25 mouse cellular contexts compared by ENCODE assay signal in genomic region chr6:54941149-54941548, GRCm38 (mm10).
"Had no signal": no experiment of that assay in that cellular context is flagged by ENCODE, and none has a peak within 500 bp of the region (broad histone marks: within the 10 kb centered on the region; RNA-seq: fewer than 3 reads in every experiment).

No protein-coding gene starts in this region.

- H3K4me2 ChIP-seq: heart, embryonic 12.5 days; hindbrain, embryonic 13.5 days; hindbrain, embryonic 15.5 days; kidney, embryonic 15.5 days; limb, embryonic 13.5 days; limb, embryonic 15.5 days; liver, embryonic 12.5 days had no signal

- ATAC-seq: hindbrain, postnatal 0 days; intestine, embryonic 16.5 days; liver, embryonic 12.5 days had no signal

- H3K9ac ChIP-seq: heart, embryonic 12.5 days; hindbrain, embryonic 13.5 days; hindbrain, embryonic 15.5 days; kidney, embryonic 15.5 days; limb, embryonic 13.5 days; limb, embryonic 15.5 days; liver, embryonic 12.5 days had no signal

- H3K9me3 ChIP-seq: heart, embryonic 10.5 days; heart, embryonic 12.5 days; hindbrain, embryonic 10.5 days; hindbrain, embryonic 13.5 days; hindbrain, embryonic 15.5 days; kidney, embryonic 15.5 days; limb, embryonic 13.5 days; limb, embryonic 15.5 days; liver, embryonic 12.5 days had no signal

- H3K36me3 ChIP-seq: heart, embryonic 10.5 days; heart, embryonic 12.5 days; hindbrain, embryonic 10.5 days; hindbrain, embryonic 13.5 days; hindbrain, embryonic 15.5 days; kidney, embryonic 15.5 days; liver, embryonic 12.5 days had no signal

- DNase-seq: gastrocnemius, postnatal 14 days; gastrocnemius, postnatal 36 days; heart, adult 18-20 months; heart, postnatal 10 days; heart, postnatal 4 days; kidney, adult 11 months; kidney, adult 2 months; kidney, adult 9 months; kidney, postnatal 14 days; kidney, postnatal 36 days; layer of hippocampus, adult 9-11 months; layer of hippocampus, postnatal 36 days; left cerebral cortex, postnatal 4 days had no signal

- H3K4me3 ChIP-seq: heart, embryonic 10.5 days; heart, embryonic 12.5 days; hindbrain, embryonic 10.5 days; hindbrain, embryonic 13.5 days; hindbrain, embryonic 15.5 days; kidney, embryonic 15.5 days; limb, embryonic 13.5 days; limb, embryonic 15.5 days; liver, embryonic 12.5 days had no signal

- H3K27ac ChIP-seq: heart, embryonic 10.5 days; hindbrain, embryonic 10.5 days; hindbrain, embryonic 13.5 days; hindbrain, embryonic 15.5 days; hindbrain, postnatal 0 days; kidney, embryonic 15.5 days; kidney, postnatal 0 days; limb, embryonic 13.5 days; limb, embryonic 15.5 days; liver, embryonic 12.5 days had no signal
